Mouse (Mus musculus): ENCODE measurements around the gene Faap100.

- TF ChIP-seq CTCF (IDR thresholded peaks at IDR 0.05; ENCODE audit: low read depth, low read length) = no peak
- no peak for TF ChIP-seq POLR2A (IDR thresholded peaks at IDR 0.05; ENCODE audit: extremely low read depth, insufficient read depth, low read length)
Observed at GRCm38 (mm10) chr11:120355277-120356039, 23.1 kb downstream of the Faap100 start.

All from liver, adult 2 months (tissue).